Mouse (Mus musculus): ENCODE results near the gene Ccsap. TPM values are rescaled to one million over a fixed set of nuclear protein-coding genes. Genes with fewer than 3 reads are reported as not detected.

Ccsap gene
- 2.7 and 3.4 TPM in 2 replicates for polyA plus RNA-seq (2015; fragmentation: Nextera tagmentation; extraction: Ambion mirVana)

DNA sequence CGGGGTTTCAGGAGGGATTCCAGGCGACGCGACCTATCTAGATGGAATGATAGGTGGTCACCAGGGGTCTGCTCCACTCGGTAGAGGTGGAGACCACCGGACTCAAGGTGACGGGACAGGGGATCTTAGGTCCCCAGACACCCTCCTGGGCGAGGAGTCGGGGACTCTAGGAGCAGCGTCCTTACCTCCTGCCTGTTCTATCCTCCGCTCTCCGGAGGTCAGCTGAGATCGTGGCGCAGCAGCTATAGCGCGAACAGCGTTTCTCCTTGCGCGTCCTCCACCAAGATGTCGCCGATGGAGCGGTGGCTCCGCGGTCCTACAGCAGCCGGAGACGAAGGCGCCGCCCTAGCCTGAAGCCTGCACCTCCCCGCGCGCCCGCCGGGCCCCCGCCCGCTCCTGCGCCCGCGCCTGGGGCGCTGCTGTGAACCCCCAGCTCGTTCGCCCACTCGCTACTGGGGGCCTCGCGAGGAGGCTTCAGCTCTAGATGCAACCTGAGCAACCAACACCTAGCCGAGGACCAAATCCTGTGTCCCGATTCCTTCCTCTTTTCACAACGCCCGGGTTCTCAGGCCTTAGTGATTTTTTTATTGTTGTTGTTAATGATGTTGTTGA, at the start of gene Ccsap:
Gene Ccsap (minus strand): TSS at position 562 of the 612 bp plus-strand sequence.

GRCm38 (mm10) chr8:123894502-123895097, 34.6 kb upstream of the Ccsap start, which contains the start of gene Acta1:
TSS of gene Acta1 (minus strand) at chr8:123894751.

DNA sequence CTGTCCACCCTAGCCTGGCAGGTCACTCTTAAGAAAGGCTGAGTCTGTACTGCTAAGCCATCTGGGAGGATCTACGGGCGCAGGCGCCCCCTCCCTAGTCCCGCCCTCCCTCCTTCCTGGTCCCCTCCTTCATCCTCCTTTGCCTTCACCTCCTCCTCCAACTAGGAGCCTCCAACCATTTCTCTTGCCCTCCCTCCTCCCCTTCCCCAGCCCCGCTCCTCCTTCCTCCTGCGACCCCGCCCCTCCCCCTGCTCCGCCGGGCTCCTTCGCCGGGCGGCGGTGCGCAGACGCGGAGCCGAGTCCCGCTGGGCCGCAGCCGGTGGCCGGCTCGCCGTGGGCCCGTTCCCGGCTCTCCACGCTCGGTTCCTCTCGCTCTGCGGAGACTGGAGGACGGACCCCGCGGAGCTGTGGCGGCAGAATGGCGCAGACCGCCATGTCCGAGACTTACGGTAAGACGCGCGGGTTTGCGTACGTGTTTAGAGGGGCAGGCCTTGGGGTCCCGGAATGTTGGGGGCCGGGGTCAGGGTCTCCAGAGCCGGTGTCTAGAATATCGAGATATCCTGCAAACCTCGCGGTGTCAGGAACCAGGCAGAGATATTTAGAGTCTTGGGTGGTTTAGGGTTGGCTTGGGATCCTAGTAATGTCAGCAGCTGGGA, 54.2 kb downstream of the Ccsap start, which contains the start of gene Rab4a:
Gene Rab4a (plus strand): TSS at position 268 of the 656 bp plus-strand sequence.

Other genes starting within 250 kb of the Ccsap start
- gene Rhou, start 206.3 kb downstream of the Ccsap start, polyA plus RNA-seq (2015; fragmentation: Nextera tagmentation; extraction: Ambion mirVana), result 4.6 and 5.0 TPM in 2 replicates
- 54.4 and 56.0 TPM in 2 replicates for gene Rab4a, start 54.2 kb downstream of the Ccsap start, polyA plus RNA-seq (2015; fragmentation: Nextera tagmentation; extraction: Ambion mirVana)
- 7,704 and 8,329 TPM in 2 replicates for gene Acta1, start 34.5 kb upstream of the Ccsap start, polyA plus RNA-seq (2015; fragmentation: Nextera tagmentation; extraction: Ambion mirVana)
- gene Nup133, start 89.1 kb upstream of the Ccsap start, polyA plus RNA-seq (2015; fragmentation: Nextera tagmentation; extraction: Ambion mirVana), result 9.9 and 11.2 TPM in 2 replicates
- 10.1 and 13.1 TPM in 2 replicates for gene Abcb10, start 122.9 kb upstream of the Ccsap start, polyA plus RNA-seq (2015; fragmentation: Nextera tagmentation; extraction: Ambion mirVana)
- 20.6 and 21.7 TPM in 2 replicates for gene Taf5l, start 161.2 kb upstream of the Ccsap start, polyA plus RNA-seq (2015; fragmentation: Nextera tagmentation; extraction: Ambion mirVana)
- gene Urb2, start 161.3 kb upstream of the Ccsap start, polyA plus RNA-seq (2015; fragmentation: Nextera tagmentation; extraction: Ambion mirVana), result 1.8 and 2.3 TPM in 2 replicates